28 mouse cellular contexts compared by ENCODE assay signal in the genomic region with DNA sequence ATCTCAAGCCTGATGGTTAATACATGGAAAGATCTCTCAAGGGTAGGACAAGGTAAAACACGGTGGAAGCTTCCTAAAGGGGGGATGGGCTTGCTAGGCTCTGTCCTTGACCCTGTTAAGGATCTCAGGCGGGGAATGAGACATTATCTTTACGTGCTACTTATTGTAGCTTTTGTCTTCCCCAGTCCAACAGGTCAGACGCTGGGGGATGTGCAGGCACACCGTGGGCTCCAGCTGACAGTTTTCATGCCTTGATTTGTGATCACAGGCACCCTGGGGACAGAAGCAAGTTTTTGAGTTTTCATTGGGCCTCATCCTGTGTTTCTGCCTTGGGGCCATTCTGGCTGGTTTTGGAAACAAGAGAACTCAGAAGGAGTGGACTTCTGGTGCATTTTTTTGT. TPM values are rescaled to one million over a fixed set of nuclear protein-coding genes. Genes with fewer than 3 reads are reported as not detected.
DNase-seq lines count a peak whose midpoint lies in the region; ATAC-seq lines count a peak whose summit lies in the region.
"Had no signal": no experiment of that assay in that cellular context is flagged by ENCODE, and none has a peak within 500 bp of the region (broad histone marks: within the 10 kb centered on the region; RNA-seq: fewer than 3 reads in every experiment).

No protein-coding gene starts in this region.

- 0 out of 2 replicates have a peak, but pooled peaks cover 7% of the 10 kb centered on the region for H3K36me3 ChIP-seq in heart, embryonic 13.5 days
- no peaks in the 10 kb centered on the region; the same call in 1 of the 2 replicates for H3K36me3 ChIP-seq in heart, embryonic 12.5 days
- H3K36me3 ChIP-seq: embryonic facial prominence, embryonic 12.5 days; heart, embryonic 15.5 days; hindbrain, embryonic 13.5 days; liver, embryonic 12.5 days; midbrain, embryonic 15.5 days had no signal

- H3K4me2 ChIP-seq in heart, embryonic 13.5 days = no peak overlapping the region
- H3K4me2 ChIP-seq in heart, embryonic 12.5 days = no peak overlapping the region; the same call in 1 of the 2 replicates
- H3K4me2 ChIP-seq: embryonic facial prominence, embryonic 12.5 days; heart, embryonic 15.5 days; hindbrain, embryonic 13.5 days; midbrain, embryonic 15.5 days had no signal

- no peak for ATAC-seq in heart, embryonic 13.5 days (ENCODE audit: extremely low read depth, insufficient number of reproducible peaks, low FRiP score, low TSS enrichment)
- no peak for ATAC-seq in heart, embryonic 12.5 days (ENCODE audit: insufficient number of reproducible peaks, low FRiP score)
- ATAC-seq: forebrain, embryonic 14.5 days; intestine, embryonic 16.5 days; liver, embryonic 12.5 days; liver, postnatal 0 days; midbrain, embryonic 15.5 days had no signal

- H3K4me3 ChIP-seq in heart, embryonic 13.5 days = no peak overlapping the region
- H3K4me3 ChIP-seq in heart, embryonic 12.5 days = no peak overlapping the region
- H3K4me3 ChIP-seq: embryonic facial prominence, embryonic 12.5 days; heart, embryonic 15.5 days; hindbrain, embryonic 13.5 days; liver, embryonic 12.5 days; midbrain, embryonic 15.5 days had no signal

- DNase-seq in ES-CJ7 (ENCODE audit: low read depth, low spot score) (peak; percentile 69), WW6 (ENCODE audit: low read depth, low spot score) (peak; percentile 29)
- DNase-seq in cerebellum, postnatal 10 days = no peak
- DNase-seq in right cerebral cortex, postnatal 36 days (ENCODE audit: low spot score in 2 of 2) = no peak
- DNase-seq: adrenal gland, postnatal 10 days; cerebellum, adult 8-10 months; cerebellum, postnatal 36 days; gastrocnemius, postnatal 14 days; heart, postnatal 36 days; kidney, adult 8-10 months; kidney, postnatal 10 days; layer of hippocampus, postnatal 36 days; left cerebral cortex, postnatal 4 days; liver, postnatal 0 days; lung, postnatal 36 days; right cerebral cortex, adult 18-20 months; right cerebral cortex, postnatal 4 days; thymus, postnatal 4 days had no signal

- H3K4me1 ChIP-seq in heart, embryonic 13.5 days = peaks cover 92% of the 10 kb centered on the region
- H3K4me1 ChIP-seq in heart, embryonic 12.5 days (replicated peaks) = peaks cover 91% of the 10 kb centered on the region

- H3K27me3 ChIP-seq in heart, embryonic 13.5 days (replicated peaks) = no peaks in the 10 kb centered on the region
- H3K27me3 ChIP-seq in heart, embryonic 12.5 days (replicated peaks) = no peaks in the 10 kb centered on the region
- H3K27me3 ChIP-seq: CH12.LX; embryonic facial prominence, embryonic 12.5 days; heart, embryonic 15.5 days; hindbrain, embryonic 13.5 days; liver, embryonic 12.5 days; midbrain, embryonic 15.5 days had no signal

- peak overlapping the region; percentile 58 for H3K9ac ChIP-seq in heart, embryonic 13.5 days
- no peak overlapping the region for H3K9ac ChIP-seq in heart, embryonic 12.5 days
- H3K9ac ChIP-seq: embryonic facial prominence, embryonic 12.5 days; heart, embryonic 15.5 days; hindbrain, embryonic 13.5 days; liver, embryonic 12.5 days; liver, postnatal 0 days; midbrain, embryonic 15.5 days had no signal

- H3K27ac ChIP-seq in heart, embryonic 13.5 days (replicated peaks) = peak overlapping the region; percentile 21; the same call in 1 of the 2 replicates
- H3K27ac ChIP-seq in heart, embryonic 12.5 days (ENCODE audit: poor library complexity, severe bottlenecking) = no peak overlapping the region
- H3K27ac ChIP-seq: embryonic facial prominence, embryonic 12.5 days; heart, embryonic 15.5 days; hindbrain, embryonic 13.5 days; liver, embryonic 12.5 days; midbrain, embryonic 15.5 days had no signal

- WGBS in heart, embryonic 13.5 days = 24% methylated on average over 5 of the region's 5 CpGs
- 17% methylated on average over 5 of the region's 5 CpGs for WGBS in heart, embryonic 12.5 days

- H3K9me3 ChIP-seq in heart, embryonic 13.5 days = no peaks in the 10 kb centered on the region
- no peaks in the 10 kb centered on the region for H3K9me3 ChIP-seq in heart, embryonic 12.5 days (replicated peaks)
- H3K9me3 ChIP-seq: embryonic facial prominence, embryonic 12.5 days; heart, embryonic 15.5 days; hindbrain, embryonic 13.5 days; liver, embryonic 12.5 days; midbrain, embryonic 15.5 days had no signal

RNA-seq across cellular contexts. Expression of a gene that starts 10.6 kb away (rescaled TPM):
- 12.5 and 12.8 TPM in 2 replicates for polyA plus RNA-seq in heart, embryonic 13.5 days (2015; fragmentation: Nextera tagmentation; extraction: Ambion mirVana)
- polyA plus RNA-seq in heart, embryonic 12.5 days (2016; fragmentation: Nextera tagmentation; extraction: Ambion mirVana) = 19.9 and 20.9 TPM in 2 replicates

Comparison
In these comparisons a context has a peak if more than half of its experiments do, and no peak if none do; other contexts are left out.
1. DNase-seq: peak in ES-CJ7 (single experiment) and WW6 (single experiment); none in cerebellum, postnatal 10 days (0 of 2) and right cerebral cortex, postnatal 36 days (0 of 2).